Mouse (Mus musculus): ENCODE results near the gene Srpr.

The Srpr gene

GRCm38 (mm10) chr9:35188700-35189099, 11.3 kb upstream of the Srpr start:
- DNase-seq (ENCODE audit: low spot score), result peak; percentile 32

GRCm38 (mm10) chr9:35192983-35193542, 6.9 kb upstream of the Srpr start:
- DNase-seq (ENCODE audit: low spot score), result no peak

- no peak for DNase-seq (ENCODE audit: low spot score)
These were observed 5.9 kb upstream of the Srpr start for GRCm38 (mm10) chr9:35194048-35194447.

GRCm38 (mm10) chr9:35197625-35198024, 2.4 kb upstream of the Srpr start:
- DNase-seq (ENCODE audit: low spot score), result no peak

- DNase-seq (ENCODE audit: low spot score), result no peak
These were observed 1.6 kb upstream of the Srpr start for GRCm38 (mm10) chr9:35198351-35198750.

GRCm38 (mm10) chr9:35198945-35199771, 817 bp upstream of the Srpr start:
- DNase-seq (ENCODE audit: low spot score), result no peak

GRCm38 (mm10) chr9:35200529-35201060, 620 bp downstream of the Srpr start:
- no peak for DNase-seq (ENCODE audit: low spot score)

GRCm38 (mm10) chr9:35203536-35203935, 3.6 kb downstream of the Srpr start:
- no peak for DNase-seq (ENCODE audit: low spot score)

- DNase-seq (ENCODE audit: low spot score), result no peak
These were observed 4.4 kb downstream of the Srpr start for GRCm38 (mm10) chr9:35204421-35204820.

- DNase-seq (ENCODE audit: low spot score), result peak; percentile 99
These were observed 10.8 kb downstream of the Srpr start, which contains the start of gene Foxred1 for GRCm38 (mm10) chr9:35210542-35211474. Gene Foxred1 (minus strand): TSS chr9:35211055.

GRCm38 (mm10) chr9:35211573-35212511, 11.9 kb downstream of the Srpr start:
- peak; percentile 22 for DNase-seq (ENCODE audit: low spot score)

GRCm38 (mm10) chr9:35217963-35218362, 18.0 kb downstream of the Srpr start:
- no peak for DNase-seq (ENCODE audit: low spot score)

GRCm38 (mm10) chr9:35223466-35223865, 23.5 kb downstream of the Srpr start:
- no peak for DNase-seq (ENCODE audit: low spot score)

- no peak for DNase-seq (ENCODE audit: low spot score)
These were observed 28.7 kb downstream of the Srpr start for GRCm38 (mm10) chr9:35228671-35229070.

GRCm38 (mm10) chr9:35235996-35236395, 36.0 kb downstream of the Srpr start:
- no peak for DNase-seq (ENCODE audit: low spot score)

GRCm38 (mm10) chr9:35238371-35238770, 38.4 kb downstream of the Srpr start:
- no peak for DNase-seq (ENCODE audit: low spot score)

- no peak for DNase-seq (ENCODE audit: low spot score)
These were observed 39.1 kb downstream of the Srpr start for GRCm38 (mm10) chr9:35238915-35239571.

GRCm38 (mm10) chr9:35239734-35240133, 39.8 kb downstream of the Srpr start:
- no peak for DNase-seq (ENCODE audit: low spot score)

- no peak for DNase-seq (ENCODE audit: low spot score)
These were observed 47.4 kb downstream of the Srpr start for GRCm38 (mm10) chr9:35247405-35247804.

- DNase-seq (ENCODE audit: low spot score), result no peak
These were observed 49.5 kb downstream of the Srpr start for GRCm38 (mm10) chr9:35249476-35249875.

GRCm38 (mm10) chr9:35257365-35257764, 57.4 kb downstream of the Srpr start:
- no peak for DNase-seq (ENCODE audit: low spot score)
